Mouse (Mus musculus) hindbrain, embryonic 10.5 days (tissue): Measurements from ENCODE around the gene Gpr146. TPM values are rescaled to one million over a fixed set of nuclear protein-coding genes. Genes with fewer than 3 reads are reported as not detected.
A peak's percentile ranks its signal among the peaks of the same experiment; 100 is the strongest.

Experiments
- DNase-seq: peaks from one replicate; pipeline ENCODE4 v3.0.0-alpha.2; 2017; ENCODE audit warnings: low spot score
- H3K27ac ChIP-seq: fragments of 300-500 bp; sonication (generic); 2 replicates; pipeline ENCODE4 v1.5.1; 2016; ENCODE audit warnings: mild to moderate bottlenecking, moderate library complexity
- H3K27me3 ChIP-seq: fragments of 300-500 bp; sonication (generic); 2 replicates; pipeline ENCODE4 v1.6.1; 2016; ENCODE audit warnings: mild to moderate bottlenecking; ENCODE audit not compliant: poor library complexity, insufficient read depth, severe bottlenecking
- H3K36me3 ChIP-seq: fragments of 300-500 bp; sonication (generic); 2 replicates; pipeline ENCODE4 v1.6.1; 2016; ENCODE audit warnings: mild to moderate bottlenecking, moderate library complexity
- H3K4me1 ChIP-seq: fragments of 300-500 bp; sonication (generic); replicated peaks from 2 replicates; pipeline ENCODE4 v1.6.1; 2016; ENCODE audit warnings: mild to moderate bottlenecking
- H3K4me3 ChIP-seq: fragments of 300-500 bp; sonication (generic); 2 replicates; pipeline ENCODE4 v1.5.1; 2016; ENCODE audit warnings: mild to moderate bottlenecking, moderate library complexity
- H3K9me3 ChIP-seq: fragments of 300-500 bp; sonication (generic); 2 replicates; pipeline ENCODE4 v1.6.1; 2016; ENCODE audit warnings: mild to moderate bottlenecking, moderate library complexity
- WGBS: fragments of 180-500 bp; shearing (Covaris S2); methylation state at CpG from one replicate; pipeline ENCODE4 v1.1.7; 2016; 5-methylcytosine and 5-hydroxymethylcytosine counted together
- polyA plus RNA-seq: library from polyadenylated mRNA; unstranded; fragments of >200 nt; fragmentation: Nextera tagmentation; extraction: Ambion mirVana; gene quantifications from 2 replicates; pipeline ENCODE4 v1.2.1, GENCODE M21; 2016

Gpr146 gene
- polyA plus RNA-seq, 1 experiment from 2014 or later: 2.8 TPM

DNA sequence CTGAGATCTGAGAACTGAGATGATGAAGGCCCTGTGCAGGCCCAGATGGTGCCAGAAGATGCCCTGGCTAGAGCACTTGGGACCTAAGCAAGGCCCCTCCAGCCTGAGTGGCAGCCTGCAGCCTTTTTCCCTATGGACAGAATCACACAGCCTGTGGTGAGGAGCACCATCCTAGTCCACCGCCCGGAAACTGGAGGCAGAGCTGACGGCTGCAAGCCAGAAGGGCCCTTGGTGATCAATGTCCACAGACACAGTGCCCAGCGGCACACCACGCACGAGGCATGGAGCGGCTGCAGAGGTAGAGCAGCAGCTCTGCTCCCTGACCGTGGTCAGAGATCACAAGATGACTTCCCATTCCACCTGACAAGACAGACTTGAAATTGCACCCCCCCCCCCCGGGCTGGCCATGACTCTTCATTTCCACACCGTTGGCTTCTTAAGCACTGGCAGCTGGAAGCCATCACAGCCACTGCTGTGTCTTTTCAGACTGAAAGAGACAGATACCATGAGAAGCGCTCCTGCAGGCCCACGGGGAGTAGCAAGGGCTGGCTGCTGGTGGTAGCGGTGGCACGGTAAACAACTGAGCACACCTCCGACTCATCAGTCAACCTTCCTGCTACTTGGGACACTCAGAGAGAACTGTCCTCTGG, 34.3 kb downstream of the Gpr146 start:
- H3K4me3 ChIP-seq: no peak overlapping the region
- H3K36me3 ChIP-seq: peaks cover 19% of the 10 kb centered on the region
- peaks cover 28% of the 10 kb centered on the region for H3K4me1 ChIP-seq
- no peak for DNase-seq
- 83% methylated on average over 15 of the region's 15 CpGs for WGBS
- H3K27me3 ChIP-seq: no peaks in the 10 kb centered on the region
- H3K27ac ChIP-seq: no peak overlapping the region
- H3K9me3 ChIP-seq: no peaks in the 10 kb centered on the region

DNA sequence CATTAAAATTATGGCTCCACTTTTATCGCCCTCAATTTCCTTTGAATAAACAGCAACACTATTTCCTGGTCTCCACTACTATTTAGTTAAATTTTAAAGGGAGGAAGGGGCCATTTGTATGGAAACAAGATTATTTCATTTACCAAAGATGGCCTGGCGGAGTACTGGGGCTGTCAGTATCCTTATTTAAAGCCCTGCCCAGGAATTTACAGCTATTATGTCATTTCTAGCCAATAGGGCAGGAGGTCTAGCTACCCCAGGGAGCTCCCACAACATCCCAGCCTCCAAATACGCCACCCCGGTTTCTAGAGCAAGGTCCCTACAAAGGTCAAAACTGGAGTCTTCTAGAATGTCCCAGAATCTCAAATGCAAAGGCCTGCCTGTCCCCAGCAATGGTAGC, 36.0 kb downstream of the Gpr146 start:
- H3K27ac ChIP-seq: no peak overlapping the region
- H3K9me3 ChIP-seq: no peaks in the 10 kb centered on the region
- no peaks in the 10 kb centered on the region for H3K27me3 ChIP-seq
- DNase-seq: no peak
- peaks cover 21% of the 10 kb centered on the region for H3K4me1 ChIP-seq
- H3K4me3 ChIP-seq: no peak overlapping the region
- 87% methylated on average over 4 of the region's 4 CpGs for WGBS
- peaks cover 26% of the 10 kb centered on the region for H3K36me3 ChIP-seq

DNA sequence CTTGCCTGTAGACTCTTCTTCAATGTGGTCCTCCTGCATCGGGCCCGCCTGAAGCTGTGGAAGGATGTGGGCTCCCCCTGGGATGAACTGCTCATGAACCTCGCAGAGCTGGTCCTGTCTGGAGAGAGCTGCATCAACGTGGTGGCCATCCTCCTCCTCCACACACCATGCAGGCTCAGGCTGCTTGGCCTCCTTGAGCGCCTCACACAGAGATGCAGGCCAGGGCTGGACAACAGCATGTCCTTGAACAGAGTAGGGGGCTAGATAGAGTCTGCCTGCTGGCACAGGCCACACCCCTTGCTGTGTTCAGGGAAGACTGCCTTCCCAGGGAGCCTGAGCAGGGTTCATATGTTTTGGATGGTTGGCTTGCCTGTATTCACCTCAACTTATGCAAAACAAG, 37.5 kb downstream of the Gpr146 start:
- peaks cover 23% of the 10 kb centered on the region for H3K36me3 ChIP-seq
- WGBS: 92% methylated on average over 5 of the region's 5 CpGs
- no peak for DNase-seq

DNA sequence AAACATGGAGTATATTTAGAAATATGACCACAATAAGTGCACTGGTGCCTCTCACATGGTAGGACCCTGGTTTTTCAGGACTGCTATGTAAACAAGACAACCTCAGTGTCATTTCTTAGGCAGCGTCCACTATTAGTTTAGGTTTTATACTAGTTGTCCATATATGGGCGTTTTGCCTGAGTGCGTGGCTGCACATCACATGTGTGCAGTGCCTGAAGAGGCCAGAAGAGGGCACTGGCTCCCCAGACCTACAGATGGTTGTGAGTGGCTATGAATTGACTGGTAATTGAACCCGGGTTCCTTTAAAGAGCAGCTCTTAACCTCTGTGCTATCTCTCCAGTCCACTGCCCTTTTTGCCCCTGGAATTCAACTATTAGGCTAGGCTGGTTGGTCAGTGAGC, 39.4 kb downstream of the Gpr146 start:
- Histone ChIP-seq H3K27ac (no peak overlapping the region), H3K27me3 (no peaks in the 10 kb centered on the region), H3K4me3 (no peak overlapping the region), H3K36me3 (peaks cover 23% of the 10 kb centered on the region), H3K4me1 (peaks cover 29% of the 10 kb centered on the region), H3K9me3 (no peaks in the 10 kb centered on the region)
- no peak for DNase-seq
- 94% methylated on average over 4 of the region's 4 CpGs for WGBS

More for the DNA sequence above, 37.5 kb downstream of the Gpr146 start:
- Histone ChIP-seq H3K27me3 (no peaks in the 10 kb centered on the region), H3K27ac (0 out of 2 replicates have a peak overlapping the region, but pooled peaks have one; percentile 5), H3K4me3 (no peak overlapping the region), H3K9me3 (no peaks in the 10 kb centered on the region), H3K4me1 (peaks cover 32% of the 10 kb centered on the region)

DNA sequence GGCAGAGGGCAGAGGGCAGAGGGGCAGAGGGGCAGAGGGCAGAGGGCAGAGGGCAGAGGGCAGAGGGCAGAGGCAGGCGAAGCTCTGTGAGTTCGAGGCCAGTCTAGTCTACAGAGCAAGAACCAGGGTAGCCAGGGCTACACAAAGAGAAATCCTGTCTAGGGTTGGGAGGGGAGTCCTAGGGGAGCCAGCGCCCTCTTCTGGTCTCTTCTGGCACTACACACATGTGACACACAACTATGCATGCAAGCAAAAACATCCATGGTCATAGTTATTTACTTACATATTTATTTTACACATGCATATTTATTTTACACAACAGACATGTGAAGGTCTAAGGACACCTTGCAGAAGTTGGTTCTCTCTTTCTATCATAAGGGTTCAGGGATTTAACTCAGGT, 40.0 kb downstream of the Gpr146 start:
- 80% methylated on average over 3 of the region's 3 CpGs for WGBS
- Histone ChIP-seq H3K4me3 (no peak overlapping the region), H3K9me3 (no peaks in the 10 kb centered on the region), H3K27ac (no peak overlapping the region; the same call in 1 of the 2 replicates), H3K4me1 (peaks cover 29% of the 10 kb centered on the region), H3K27me3 (no peaks in the 10 kb centered on the region), H3K36me3 (peaks cover 23% of the 10 kb centered on the region)
- DNase-seq: no peak

DNA sequence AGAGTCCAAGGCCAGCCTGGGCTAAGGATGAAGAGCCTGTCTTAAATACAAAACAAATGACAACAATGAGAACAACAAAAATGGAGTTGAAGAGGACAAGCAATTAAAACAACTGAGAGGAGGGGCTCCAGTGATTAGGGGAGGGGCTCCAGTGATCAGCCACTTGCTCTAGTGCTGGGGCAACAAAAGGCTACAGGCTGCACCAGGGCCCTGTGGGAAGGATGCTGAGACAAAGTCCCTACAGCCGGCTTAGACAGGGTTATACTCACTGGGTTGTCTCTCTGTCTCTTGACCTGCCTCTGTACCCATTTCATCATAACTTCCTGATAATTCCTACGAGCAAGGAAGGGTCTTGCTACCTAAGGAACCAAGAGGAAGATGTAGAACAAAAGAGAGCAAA, 40.6 kb downstream of the Gpr146 start:
- no peaks in the 10 kb centered on the region for H3K27me3 ChIP-seq
- 53% methylated on average over 2 of the region's 2 CpGs for WGBS

DNA sequence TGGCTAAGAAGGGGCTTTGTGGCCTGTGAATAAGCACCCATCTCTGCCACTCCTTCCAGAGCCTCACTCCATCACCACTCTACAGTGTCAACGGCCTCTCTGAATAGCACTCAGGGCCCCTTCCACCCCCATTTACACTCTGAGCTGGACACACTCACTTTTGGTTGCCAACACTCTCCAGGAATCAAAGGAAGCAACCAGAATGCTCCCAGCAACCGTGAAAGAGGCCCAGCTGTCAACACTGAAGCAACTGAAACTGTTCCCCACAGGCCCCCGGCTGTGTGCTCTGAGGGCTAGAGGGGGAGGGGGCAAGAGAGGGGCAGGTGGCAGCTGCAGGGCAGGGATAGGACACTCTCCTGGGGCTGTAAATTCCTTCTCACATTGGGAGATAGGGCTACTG, 41.1 kb downstream of the Gpr146 start:
- H3K9me3 ChIP-seq: no peaks in the 10 kb centered on the region
- peak; percentile 38 for DNase-seq
- H3K36me3 ChIP-seq: peaks cover 23% of the 10 kb centered on the region
- H3K4me3 ChIP-seq: no peak overlapping the region
- H3K27ac ChIP-seq: peak overlapping the region; percentile 86
- peaks cover 38% of the 10 kb centered on the region for H3K4me1 ChIP-seq
- no peaks in the 10 kb centered on the region for H3K27me3 ChIP-seq
- WGBS: 14% methylated on average over 3 of the region's 3 CpGs

More for the DNA sequence above, 40.6 kb downstream of the Gpr146 start:
- Histone ChIP-seq H3K4me3 (no peak overlapping the region), H3K36me3 (peaks cover 23% of the 10 kb centered on the region), H3K27ac (peak overlapping the region; percentile 86), H3K9me3 (no peaks in the 10 kb centered on the region), H3K4me1 (peaks cover 33% of the 10 kb centered on the region)
- no peak for DNase-seq

DNA sequence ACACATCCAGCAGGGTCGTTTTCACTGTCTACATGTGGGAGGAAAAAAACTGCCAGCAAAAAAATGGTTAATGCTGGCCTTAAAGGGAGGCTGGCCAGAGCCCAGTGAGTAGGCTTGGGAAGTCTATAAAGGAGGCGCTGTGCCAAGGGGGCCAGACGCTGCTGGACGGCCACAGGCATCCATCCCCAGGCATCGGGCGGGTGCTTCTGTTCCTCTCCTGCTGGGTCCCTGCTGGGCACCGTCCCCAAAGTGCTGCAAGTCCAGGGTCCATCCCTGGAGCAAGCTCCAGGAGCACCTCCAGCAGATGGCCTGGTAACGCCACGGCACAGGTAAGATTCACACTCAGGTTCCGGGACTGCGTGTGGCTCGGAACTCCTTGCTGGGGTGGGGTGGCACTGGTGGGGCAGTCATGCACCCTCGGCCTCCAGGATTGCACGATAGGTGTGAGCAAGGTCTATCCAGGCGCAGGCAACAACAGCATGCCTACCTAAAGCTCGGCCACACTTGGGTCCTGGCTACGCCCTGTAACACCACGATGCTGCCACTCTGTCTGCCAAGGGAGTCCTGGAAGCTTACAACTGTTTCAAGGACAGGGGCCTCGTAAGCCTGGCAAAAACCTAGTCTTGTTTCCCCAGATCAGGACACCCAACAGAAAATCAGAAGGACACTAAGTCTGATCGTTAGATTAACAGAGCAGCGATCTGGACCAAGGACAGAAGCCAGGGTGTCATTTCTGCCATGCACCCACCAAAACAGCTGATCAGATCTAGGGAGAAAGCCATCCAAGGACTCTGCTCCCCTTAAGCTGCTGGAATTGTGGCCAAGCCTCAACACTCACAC, 45.7 kb downstream of the Gpr146 start, which contains the start of gene Gper1:
Gene Gper1 (plus strand): TSS at position 126 of the 840 bp plus-strand sequence.
- Histone ChIP-seq H3K27me3 (no peaks in the 10 kb centered on the region), H3K4me3 (no peak within 1 kb of the TSS), H3K4me1 (peaks cover 36% of the 10 kb centered on the region), H3K9me3 (no peaks in the 10 kb centered on the region), H3K36me3 (0 out of 2 replicates have a peak, but pooled peaks cover 6% of the 10 kb centered on the region), H3K27ac (peak within 1 kb of the TSS; percentile 62; the same call in 1 of the 2 replicates)
- no peak for DNase-seq
- WGBS: 66% methylated on average over 21 of the region's 21 CpGs

DNA sequence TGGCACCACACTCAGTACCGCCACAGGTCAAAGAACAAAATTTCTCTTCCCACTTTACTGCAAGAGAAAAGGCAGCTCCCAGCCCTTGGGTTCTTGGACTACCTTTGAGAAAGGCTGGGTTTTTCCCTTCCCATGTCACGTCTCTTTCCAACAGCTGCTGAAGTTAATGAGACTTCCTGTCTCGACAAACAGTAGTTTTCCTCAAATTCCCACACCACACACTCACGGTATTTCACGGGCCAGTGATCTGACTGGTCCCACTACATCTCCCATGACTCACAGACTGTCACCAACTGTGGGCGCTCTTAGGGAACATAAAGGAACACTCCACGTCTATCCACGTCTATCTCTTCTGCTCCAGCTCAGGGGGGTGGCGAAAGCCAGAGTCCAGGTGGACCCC, 47.7 kb downstream of the Gpr146 start:
- H3K4me3 ChIP-seq: no peak overlapping the region
- no peak overlapping the region for H3K27ac ChIP-seq
- peaks cover 28% of the 10 kb centered on the region for H3K4me1 ChIP-seq
- H3K36me3 ChIP-seq: 0 out of 2 replicates have a peak, but pooled peaks cover 6% of the 10 kb centered on the region
- no peaks in the 10 kb centered on the region for H3K9me3 ChIP-seq
- no peak for DNase-seq
- H3K27me3 ChIP-seq: no peaks in the 10 kb centered on the region
- WGBS: 85% methylated on average over 9 of the region's 9 CpGs

DNA sequence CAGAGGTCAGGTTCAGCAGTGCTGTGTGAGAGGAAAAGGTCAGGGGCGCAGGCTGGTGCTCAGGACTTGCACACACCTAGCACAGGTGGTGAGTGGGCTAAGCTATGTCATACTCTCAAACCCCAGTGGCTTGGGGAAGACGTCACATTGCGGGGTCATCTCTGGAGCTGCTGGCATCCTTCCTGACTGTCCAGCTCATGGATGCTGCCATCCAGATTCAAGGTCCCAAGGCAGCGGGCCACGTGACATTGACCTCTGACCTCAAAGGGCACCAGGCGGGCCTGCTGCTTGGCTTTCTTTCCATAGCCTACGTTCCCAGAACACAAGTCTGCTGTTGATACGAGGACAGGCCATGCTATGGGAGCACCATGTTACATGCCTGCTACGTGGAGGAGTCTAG, 49.5 kb downstream of the Gpr146 start:
- no peak overlapping the region for H3K27ac ChIP-seq
- DNase-seq: no peak
- 0 out of 2 replicates have a peak, but pooled peaks cover 6% of the 10 kb centered on the region for H3K36me3 ChIP-seq
- no peaks in the 10 kb centered on the region for H3K9me3 ChIP-seq
- peaks cover 44% of the 10 kb centered on the region for H3K4me1 ChIP-seq
- H3K27me3 ChIP-seq: no peaks in the 10 kb centered on the region
- WGBS: 85% methylated on average over 9 of the region's 9 CpGs
- H3K4me3 ChIP-seq: no peak overlapping the region

DNA sequence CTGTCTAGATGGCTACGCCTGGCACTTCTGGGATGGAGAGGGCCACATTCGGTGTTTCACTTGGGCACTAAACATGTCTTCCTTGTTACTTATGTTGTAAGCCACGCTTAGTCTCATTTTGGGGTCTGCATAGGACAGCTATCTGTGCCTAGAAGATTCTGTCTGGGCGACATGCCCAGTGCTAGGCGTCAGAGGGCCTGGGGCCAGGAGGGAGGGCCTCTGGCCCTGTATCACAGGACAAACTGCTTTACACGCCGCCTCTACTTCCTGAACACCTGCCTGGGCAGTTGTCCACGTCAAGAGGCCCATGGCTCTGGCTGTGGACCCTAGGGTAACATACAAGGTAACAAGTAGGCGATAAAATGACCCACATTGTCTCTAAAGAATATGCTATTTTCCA, 50.5 kb downstream of the Gpr146 start:
- Histone ChIP-seq H3K27me3 (no peaks in the 10 kb centered on the region), H3K27ac (no peak overlapping the region), H3K9me3 (no peaks in the 10 kb centered on the region), H3K4me3 (no peak overlapping the region), H3K36me3 (0 out of 2 replicates have a peak, but pooled peaks cover 6% of the 10 kb centered on the region), H3K4me1 (peaks cover 45% of the 10 kb centered on the region)
- no peak for DNase-seq
- 90% methylated on average over 9 of the region's 9 CpGs for WGBS

DNA sequence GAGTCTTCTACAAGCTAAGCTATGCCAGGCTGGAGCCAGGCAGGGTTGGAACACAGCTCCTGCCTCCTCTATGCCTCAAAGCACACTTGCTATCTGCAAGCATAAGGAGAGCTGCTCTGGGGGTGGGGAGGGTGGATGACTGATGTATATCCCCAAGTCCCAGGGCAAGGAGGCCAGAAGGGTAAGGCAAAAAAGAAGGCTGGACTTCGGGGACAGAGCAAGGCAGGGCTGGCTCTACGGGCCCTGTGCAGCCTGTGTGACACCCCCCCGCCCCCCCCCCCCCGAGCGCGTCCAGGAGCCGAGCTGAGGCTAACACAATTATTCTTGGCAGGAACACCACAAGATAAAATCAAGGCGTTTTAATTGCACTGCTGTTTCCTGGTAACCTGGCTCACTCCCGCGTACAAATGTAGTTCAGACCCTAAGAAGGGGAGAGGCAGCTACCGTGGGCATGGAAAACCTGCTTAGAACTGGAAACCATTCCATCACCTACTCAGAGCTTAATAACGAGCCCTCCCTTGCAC, 52.4 kb downstream of the Gpr146 start:
- peak overlapping the region; percentile 59; the same call in 1 of the 2 replicates for H3K27ac ChIP-seq
- no peaks in the 10 kb centered on the region for H3K9me3 ChIP-seq
- 68% methylated on average over 12 of the region's 12 CpGs for WGBS
- peaks cover 51% of the 10 kb centered on the region for H3K4me1 ChIP-seq
- DNase-seq: no peak
- 0 out of 2 replicates have a peak, but pooled peaks cover 6% of the 10 kb centered on the region for H3K36me3 ChIP-seq
- no peaks in the 10 kb centered on the region for H3K27me3 ChIP-seq
- no peak overlapping the region for H3K4me3 ChIP-seq

DNA sequence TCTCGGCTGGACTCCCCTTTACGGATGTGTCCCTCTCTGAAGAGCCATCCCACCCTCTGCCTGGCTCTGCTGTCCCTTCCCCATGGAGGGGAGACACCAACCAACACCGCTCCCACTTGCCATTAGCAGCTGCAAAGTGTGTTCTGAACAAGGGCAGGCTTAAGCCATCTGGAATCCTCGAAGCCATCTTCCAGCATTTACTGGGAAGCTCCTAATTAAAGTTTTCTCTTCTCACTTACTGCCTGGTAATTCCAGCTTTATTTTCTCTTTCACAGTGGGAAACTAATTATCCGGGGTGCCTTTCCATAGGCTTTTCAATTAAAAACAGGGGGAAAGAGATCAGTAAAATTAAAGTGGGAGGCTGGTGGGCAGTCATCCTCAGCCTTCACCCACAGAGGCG, 54.8 kb downstream of the Gpr146 start:
- H3K9me3 ChIP-seq: no peaks in the 10 kb centered on the region
- no peak overlapping the region for H3K27ac ChIP-seq
- peaks cover 62% of the 10 kb centered on the region for H3K4me1 ChIP-seq
- H3K4me3 ChIP-seq: no peak overlapping the region
- WGBS: 70% methylated on average over 6 of the region's 6 CpGs
- H3K36me3 ChIP-seq: no peaks in the 10 kb centered on the region
- H3K27me3 ChIP-seq: no peaks in the 10 kb centered on the region
- DNase-seq: no peak
